Mouse (Mus musculus): ENCODE measurements around the gene Gm20388.

GRCm38 (mm10) chr8:122585411-122585891, 2674.8 kb downstream of the Gm20388 start:
- TF ChIP-seq CTCF (IDR thresholded peaks at IDR 0.05; ENCODE audit: low read depth) (no peak), EP300 (IDR thresholded peaks at IDR 0.05; ENCODE audit: low read depth) (no peak)
